Mouse (Mus musculus) embryonic facial prominence, embryonic 13.5 days (tissue): ENCODE data around the gene Cuedc2. TPM values are rescaled to one million over a fixed set of nuclear protein-coding genes. Genes with fewer than 3 reads are reported as not detected.

Experiments
- ATAC-seq: fragments of 200-750 bp; cut with Nextera tagmentation; 2 replicates; pipeline ENCODE4 v1.8.0; 2017; ENCODE audit warnings: low read depth; ENCODE audit not compliant: insufficient number of reproducible peaks, insufficient read depth, low FRiP score, low TSS enrichment
- H3K27ac ChIP-seq: fragments of 300-500 bp; sonication (generic); 2 replicates; pipeline ENCODE4 v1.5.1; 2015; ENCODE audit warnings: moderate library complexity, mild to moderate bottlenecking, inconsistent platforms
- H3K27me3 ChIP-seq: fragments of 300-500 bp; sonication (generic); 2 replicates; pipeline ENCODE4 v1.6.1; 2015; ENCODE audit warnings: mild to moderate bottlenecking, inconsistent platforms
- H3K36me3 ChIP-seq: fragments of 300-500 bp; sonication (generic); 2 replicates; pipeline ENCODE4 v1.6.1; 2015; ENCODE audit warnings: mild to moderate bottlenecking, inconsistent platforms
- H3K4me1 ChIP-seq: fragments of 300-500 bp; sonication (generic); 2 replicates; pipeline ENCODE4 v1.6.1; 2015; ENCODE audit warnings: inconsistent platforms
- H3K4me2 ChIP-seq: fragments of 300-500 bp; sonication (generic); 2 replicates; pipeline ENCODE4 v1.6.1; 2015; ENCODE audit warnings: moderate library complexity, mild to moderate bottlenecking, inconsistent platforms
- H3K4me3 ChIP-seq: fragments of 300-500 bp; sonication (generic); 2 replicates; pipeline ENCODE4 v1.5.1; 2015; ENCODE audit warnings: mild to moderate bottlenecking, inconsistent platforms
- H3K9ac ChIP-seq: fragments of 300-500 bp; sonication (generic); 2 replicates; pipeline ENCODE4 v1.6.1; 2015; ENCODE audit warnings: mild to moderate bottlenecking, inconsistent platforms
- H3K9me3 ChIP-seq: fragments of 300-500 bp; sonication (generic); 2 replicates; pipeline ENCODE4 v1.6.1; 2016; ENCODE audit warnings: inconsistent platforms
- WGBS: fragments of 180-500 bp; shearing (Covaris S2); methylation state at CpG from one replicate; pipeline ENCODE4 v1.1.7; 2015; ENCODE audit warnings: mixed read lengths; 5-methylcytosine and 5-hydroxymethylcytosine counted together
- polyA plus RNA-seq: library from polyadenylated mRNA; unstranded; fragments of >200 nt; fragmentation: Nextera tagmentation; extraction: Ambion mirVana; gene quantifications from 2 replicates; pipeline ENCODE4 v1.2.1, GENCODE M21; 2015

Gene Cuedc2
- polyA plus RNA-seq, 1 experiment from 2014 or later = 177 TPM

DNA sequence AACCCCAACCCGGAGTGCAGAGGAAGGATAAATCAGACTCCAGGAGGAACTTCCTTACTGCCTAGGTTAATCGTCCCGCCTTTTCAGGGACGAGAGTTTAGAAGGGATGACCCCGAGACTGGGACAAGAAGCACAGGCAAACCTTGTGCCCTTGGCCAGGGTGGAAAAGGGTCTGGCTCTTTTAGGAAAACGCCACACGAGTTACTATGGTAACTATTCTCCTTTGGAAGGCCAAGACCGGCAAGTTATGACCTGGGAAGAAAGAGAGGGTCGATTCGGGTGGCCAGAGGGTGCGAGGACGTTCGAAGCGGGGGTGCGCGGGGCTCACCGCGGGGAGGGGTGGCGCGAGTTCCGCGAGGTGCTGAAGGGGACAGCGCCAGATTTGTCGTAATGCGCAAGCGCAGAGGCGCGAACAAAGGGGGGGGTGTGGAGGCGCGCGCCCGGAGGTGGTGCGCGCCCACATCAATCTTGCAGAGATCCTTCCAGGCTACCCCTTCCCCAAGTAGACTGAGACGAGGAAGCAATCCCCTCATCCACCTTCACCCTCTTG, 11.7 kb downstream of the Cuedc2 start, which contains the start of gene Psd:
Psd (minus strand) TSS at position 401 of the 550 bp plus-strand sequence.
- WGBS = under 1% methylated on average over 35 of the region's 35 CpGs
- peaks cover 67% of the 10 kb centered on the region for H3K27me3 ChIP-seq
- peaks cover 34% of the 10 kb centered on the region for H3K4me1 ChIP-seq
- H3K9ac ChIP-seq = peak within 1 kb of the TSS; percentile 78
- peaks cover 18% of the 10 kb centered on the region for H3K36me3 ChIP-seq
- H3K27ac ChIP-seq = peak within 1 kb of the TSS; percentile 86
- H3K4me3 ChIP-seq = peak within 1 kb of the TSS; percentile 73
- ATAC-seq = no peak
- H3K9me3 ChIP-seq = no peaks in the 10 kb centered on the region
- H3K4me2 ChIP-seq = peak within 1 kb of the TSS; percentile 100

DNA sequence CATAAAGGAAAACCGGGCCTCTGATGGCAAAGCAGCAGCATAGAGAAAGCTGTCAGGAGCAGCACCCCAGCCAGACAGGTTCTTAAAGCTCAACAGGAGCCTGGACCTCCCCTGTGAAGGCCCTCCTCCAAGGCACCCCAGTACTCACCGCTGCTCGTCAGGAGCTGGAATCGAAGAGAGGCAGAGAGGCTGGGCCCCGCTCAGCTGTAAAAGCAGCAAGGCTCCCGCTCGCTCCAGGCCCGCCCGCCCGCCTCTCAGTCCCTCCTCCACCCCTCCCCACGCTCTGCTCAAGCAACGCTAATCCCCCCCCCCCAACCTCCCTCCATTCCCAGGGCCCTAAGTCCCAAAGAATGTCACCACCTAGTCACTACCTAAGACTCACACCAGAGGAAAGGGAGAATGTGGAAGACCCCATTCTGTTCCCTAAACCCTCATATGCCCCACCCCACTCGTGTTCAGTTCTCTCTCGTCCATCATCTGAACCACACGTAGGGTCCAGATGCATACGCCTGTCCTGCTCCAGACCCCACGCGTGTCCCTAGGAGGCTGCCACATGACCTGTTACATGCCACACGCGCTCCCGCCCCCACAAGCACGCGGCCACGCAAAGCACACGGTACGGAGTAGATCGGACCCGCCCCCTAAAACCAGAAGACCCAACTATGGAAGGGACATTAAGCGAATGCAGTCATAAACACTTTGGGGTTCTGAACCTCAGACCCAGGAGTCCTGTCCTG, 12.3 kb downstream of the Cuedc2 start:
- H3K27ac ChIP-seq = no peak overlapping the region
- peaks cover 39% of the 10 kb centered on the region for H3K4me1 ChIP-seq
- peaks cover 73% of the 10 kb centered on the region for H3K27me3 ChIP-seq
- H3K36me3 ChIP-seq = peaks cover 12% of the 10 kb centered on the region
- ATAC-seq = no peak
- H3K9me3 ChIP-seq = no peaks in the 10 kb centered on the region
- no peak overlapping the region for H3K9ac ChIP-seq
- WGBS = 4% methylated on average over 29 of the region's 29 CpGs
- no peak overlapping the region for H3K4me3 ChIP-seq
- peak overlapping the region; percentile 100 for H3K4me2 ChIP-seq

DNA sequence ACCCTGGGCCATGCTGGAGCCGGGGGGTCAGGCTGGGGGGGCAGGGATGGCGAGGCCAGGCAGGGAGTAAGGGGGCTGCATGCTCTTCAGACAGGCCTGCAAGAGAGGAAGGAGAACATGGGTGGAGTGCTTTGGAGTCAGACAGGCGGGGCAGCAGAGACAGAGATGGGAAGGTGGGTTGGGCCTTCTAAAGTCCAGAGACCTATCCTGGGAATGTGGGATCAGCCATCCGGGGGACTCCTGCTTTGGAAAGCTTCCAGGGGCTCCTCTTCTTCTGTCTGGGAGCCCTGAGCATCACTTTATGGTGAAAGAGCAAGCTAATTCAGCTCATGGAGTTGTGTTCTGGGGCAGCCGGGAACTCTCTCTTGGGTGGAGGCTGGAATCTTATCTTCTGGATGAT, 13.6 kb downstream of the Cuedc2 start:
- no peak for ATAC-seq
- H3K27me3 ChIP-seq = peaks cover 81% of the 10 kb centered on the region
- no peak overlapping the region for H3K4me3 ChIP-seq
- no peak overlapping the region for H3K4me2 ChIP-seq
- no peaks in the 10 kb centered on the region for H3K9me3 ChIP-seq
- no peak overlapping the region for H3K9ac ChIP-seq
- H3K36me3 ChIP-seq = no peaks in the 10 kb centered on the region
- peaks cover 35% of the 10 kb centered on the region for H3K4me1 ChIP-seq
- no peak overlapping the region for H3K27ac ChIP-seq
- WGBS = 64% methylated on average over 5 of the region's 5 CpGs

DNA sequence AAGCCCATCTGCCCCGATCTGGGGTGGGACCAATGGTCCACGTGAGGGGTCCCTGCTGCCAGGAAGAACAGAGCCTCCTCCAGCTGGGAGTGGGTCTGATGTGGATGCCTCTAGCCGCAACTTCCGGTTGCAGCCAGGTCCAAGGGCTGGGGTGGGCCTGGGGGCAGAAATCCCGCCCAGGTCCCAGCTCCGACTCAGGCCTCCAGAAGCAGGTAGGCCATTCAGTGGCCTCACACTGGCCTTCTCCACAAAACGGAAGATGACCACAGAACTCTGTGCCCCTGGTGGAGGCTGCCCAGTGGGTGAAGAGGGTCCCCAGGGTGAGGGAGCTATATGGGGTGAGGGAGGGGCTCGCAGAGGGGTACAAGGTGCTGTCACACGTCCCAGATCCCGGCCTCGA, 14.1 kb downstream of the Cuedc2 start:
- Histone ChIP-seq H3K4me3 (no peak overlapping the region), H3K9ac (no peak overlapping the region), H3K4me1 (peaks cover 30% of the 10 kb centered on the region), H3K27me3 (peaks cover 84% of the 10 kb centered on the region), H3K4me2 (no peak overlapping the region), H3K9me3 (no peaks in the 10 kb centered on the region), H3K36me3 (no peaks in the 10 kb centered on the region), H3K27ac (no peak overlapping the region)
- ATAC-seq = no peak
- 54% methylated on average over 11 of the region's 11 CpGs for WGBS

DNA sequence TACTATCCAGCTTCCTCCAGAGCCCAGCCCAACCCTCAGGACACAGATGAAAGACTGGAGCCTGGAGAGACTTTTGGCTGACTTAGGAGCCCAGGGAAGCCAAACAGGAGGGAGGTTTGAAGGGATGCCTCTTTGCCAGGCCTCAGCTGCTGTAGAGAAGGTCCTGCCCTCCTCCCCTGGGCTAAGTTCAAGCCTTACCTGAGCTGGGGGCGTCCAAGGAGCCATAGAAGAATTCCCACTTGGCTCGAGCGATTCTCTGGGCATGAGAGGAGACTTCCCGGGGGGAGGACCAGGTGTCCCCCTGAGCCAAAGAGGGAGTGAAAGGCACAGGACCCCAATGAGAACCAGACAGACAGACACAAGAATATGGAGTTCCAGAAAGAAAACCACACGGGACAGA, 14.8 kb downstream of the Cuedc2 start:
- 63% methylated on average over 5 of the region's 5 CpGs for WGBS
- Histone ChIP-seq H3K36me3 (no peaks in the 10 kb centered on the region), H3K4me3 (no peak overlapping the region), H3K9me3 (no peaks in the 10 kb centered on the region), H3K27ac (no peak overlapping the region), H3K4me2 (no peak overlapping the region), H3K27me3 (peaks cover 86% of the 10 kb centered on the region), H3K4me1 (peaks cover 32% of the 10 kb centered on the region), H3K9ac (no peak overlapping the region)
- no peak for ATAC-seq

DNA sequence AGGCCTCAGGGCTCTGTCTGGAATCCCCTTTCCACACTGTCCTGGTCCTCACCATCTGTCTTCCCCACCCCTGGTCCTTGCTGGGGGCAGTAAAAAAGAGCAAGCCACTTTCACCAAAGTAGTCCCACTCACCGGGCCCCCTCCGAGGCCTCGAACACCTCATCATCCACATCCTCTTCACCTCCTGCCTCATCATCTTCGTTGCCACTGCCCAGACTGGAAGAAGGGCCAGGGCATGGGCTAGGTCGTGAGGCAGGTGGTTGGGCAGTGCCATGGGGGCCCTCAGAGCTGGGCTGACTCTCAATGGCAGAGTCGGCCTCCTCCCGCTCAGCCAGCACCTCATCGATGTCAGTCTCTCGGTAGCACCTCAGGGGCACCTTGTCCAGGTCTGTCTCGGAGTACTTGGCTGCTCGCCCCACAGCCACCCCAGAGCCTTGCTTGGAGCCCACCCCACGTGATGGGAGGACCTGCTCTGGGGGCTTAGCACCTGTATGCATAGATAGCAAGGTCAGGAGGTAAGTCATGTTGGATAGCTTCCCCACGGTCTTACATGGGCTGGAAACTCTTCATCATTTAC, 15.4 kb downstream of the Cuedc2 start:
- peaks cover 93% of the 10 kb centered on the region for H3K27me3 ChIP-seq
- no peak overlapping the region for H3K4me3 ChIP-seq
- H3K9ac ChIP-seq = no peak overlapping the region
- no peak overlapping the region for H3K27ac ChIP-seq
- H3K9me3 ChIP-seq = no peaks in the 10 kb centered on the region
- no peaks in the 10 kb centered on the region for H3K36me3 ChIP-seq
- no peak for ATAC-seq
- no peak overlapping the region for H3K4me2 ChIP-seq
- 78% methylated on average over 13 of the region's 13 CpGs for WGBS
- H3K4me1 ChIP-seq = peaks cover 38% of the 10 kb centered on the region

DNA sequence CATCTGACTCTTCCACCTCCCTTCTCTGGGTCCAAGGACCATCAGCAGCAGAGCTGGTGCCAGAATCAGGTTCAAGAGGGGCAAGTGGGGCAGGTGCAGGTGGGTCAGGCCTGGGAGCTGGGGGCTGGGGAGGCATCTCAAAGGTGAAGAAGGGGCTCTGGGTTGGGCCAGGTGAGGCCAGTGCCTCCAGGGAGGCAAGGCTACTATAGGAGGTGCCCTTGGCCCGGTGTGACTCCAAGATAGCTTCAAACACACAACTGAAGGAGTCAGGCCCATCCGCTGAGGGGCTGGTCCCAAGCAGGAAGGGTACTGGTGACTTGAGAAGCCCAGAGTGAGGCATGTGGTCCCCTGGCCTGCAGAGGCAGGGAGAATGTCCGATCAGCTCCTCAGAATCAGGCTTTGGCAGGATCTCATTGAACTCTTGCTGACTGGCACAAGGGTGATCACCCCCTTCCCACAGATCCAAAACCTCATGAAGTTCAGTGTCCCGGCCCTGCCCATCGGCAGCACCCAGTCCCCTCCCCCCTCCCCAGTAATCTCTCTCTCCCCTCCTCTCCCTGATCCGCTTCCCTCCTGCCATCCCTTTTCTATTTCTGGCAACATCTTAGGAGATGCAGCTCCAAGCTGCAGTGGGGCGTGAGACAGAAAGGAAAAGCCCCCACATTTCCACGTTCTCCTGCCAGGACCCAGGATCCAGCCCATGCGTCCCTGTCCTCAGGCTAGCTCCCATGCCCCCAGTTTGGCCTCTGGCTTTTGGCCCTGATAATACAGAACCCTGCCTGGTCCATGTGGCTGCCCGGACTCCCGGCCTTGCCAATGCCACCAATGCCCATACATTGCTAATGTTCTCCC, 16.1 kb downstream of the Cuedc2 start:
- Histone ChIP-seq H3K27ac (0 out of 2 replicates have a peak overlapping the region, but pooled peaks have one; percentile 39), H3K4me1 (peaks cover 38% of the 10 kb centered on the region), H3K36me3 (no peaks in the 10 kb centered on the region), H3K9me3 (no peaks in the 10 kb centered on the region), H3K4me2 (no peak overlapping the region), H3K9ac (no peak overlapping the region), H3K4me3 (no peak overlapping the region), H3K27me3 (peaks cover 99% of the 10 kb centered on the region)
- ATAC-seq = no peak
- 49% methylated on average over 11 of the region's 11 CpGs for WGBS

DNA sequence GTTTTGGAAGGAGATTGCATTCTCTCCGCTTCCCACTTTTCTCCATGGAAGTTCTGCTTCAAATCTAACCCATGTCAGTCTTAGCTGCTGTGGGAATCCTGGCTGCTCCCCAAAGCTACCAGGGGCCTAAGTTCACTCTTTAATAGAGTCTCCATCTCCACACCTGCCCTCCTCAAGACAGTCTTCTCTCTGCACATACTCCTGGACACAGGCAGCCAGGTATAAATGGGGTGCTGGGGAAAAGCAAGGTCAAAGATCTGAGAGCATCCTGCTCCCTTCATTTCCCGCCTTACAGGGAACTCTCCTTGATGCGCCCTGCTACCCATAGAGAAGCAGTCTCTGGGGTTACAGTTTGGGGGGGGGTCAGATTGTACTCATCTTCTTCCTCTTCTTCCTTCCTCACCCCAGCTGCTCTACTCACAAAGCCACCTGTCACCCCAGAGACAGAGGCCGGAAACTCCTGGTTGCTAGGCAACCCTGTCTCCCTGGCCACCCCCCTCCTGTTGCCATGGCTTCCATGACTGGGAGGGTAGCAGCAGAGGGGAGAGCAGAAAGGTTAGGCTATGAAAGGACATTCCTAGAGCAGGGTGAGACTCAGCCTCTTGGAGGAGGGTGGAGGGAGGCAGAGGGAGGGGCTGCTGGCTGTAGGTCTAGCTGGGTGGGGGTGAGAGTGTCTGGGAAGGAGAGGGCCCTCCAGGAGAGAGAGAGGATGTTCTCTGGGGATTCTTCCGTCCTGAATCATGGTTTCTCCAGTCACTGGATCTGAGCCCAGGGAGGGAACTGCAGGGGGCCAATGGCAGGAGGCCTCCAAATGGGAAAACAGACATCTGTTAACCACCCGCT, 17.2 kb downstream of the Cuedc2 start:
- H3K9ac ChIP-seq = no peak overlapping the region
- H3K36me3 ChIP-seq = no peaks in the 10 kb centered on the region
- no peak overlapping the region; the same call in 1 of the 2 replicates for H3K27ac ChIP-seq
- H3K4me3 ChIP-seq = no peak overlapping the region
- peaks cover 99% of the 10 kb centered on the region for H3K27me3 ChIP-seq
- H3K4me2 ChIP-seq = peak overlapping the region; percentile 14; the same call in 1 of the 2 replicates
- H3K9me3 ChIP-seq = no peaks in the 10 kb centered on the region
- ATAC-seq = no peak
- peaks cover 40% of the 10 kb centered on the region for H3K4me1 ChIP-seq
- 26% methylated on average over 6 of the region's 6 CpGs for WGBS

DNA sequence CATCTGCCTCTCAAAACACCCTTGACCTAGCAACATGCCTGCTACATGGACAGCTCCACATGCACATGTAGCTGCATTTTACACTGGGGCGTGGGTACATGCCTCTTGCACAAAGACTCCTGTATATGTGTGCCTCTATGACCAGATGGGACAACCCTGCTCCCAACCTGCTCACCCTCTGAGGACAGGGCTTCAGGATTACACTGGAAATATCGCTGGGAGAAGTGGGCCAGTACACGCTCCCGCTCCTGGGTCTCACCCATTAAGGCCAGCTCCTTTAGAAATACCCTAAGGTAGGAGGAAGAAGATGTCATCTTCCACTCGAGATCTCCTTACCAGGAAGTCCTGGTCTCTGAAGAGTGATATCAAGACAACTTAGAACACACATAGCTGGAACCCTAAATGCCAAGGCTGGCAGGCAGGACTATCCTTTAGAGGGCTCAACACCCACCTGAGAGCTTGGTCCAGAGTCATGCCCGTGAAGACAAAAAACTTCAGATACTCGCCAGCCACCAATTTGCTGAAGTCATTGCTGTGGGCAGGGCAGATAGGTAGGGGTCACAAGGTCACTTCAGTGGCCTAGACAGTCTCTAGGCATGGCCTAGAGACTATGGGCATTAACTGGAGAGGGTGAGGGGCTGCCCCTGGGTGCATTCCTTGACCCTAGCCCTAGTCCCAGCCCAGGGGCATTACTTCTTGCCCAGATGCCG, 18.3 kb downstream of the Cuedc2 start:
- H3K4me1 ChIP-seq = peaks cover 41% of the 10 kb centered on the region
- H3K9ac ChIP-seq = no peak overlapping the region
- no peak overlapping the region for H3K27ac ChIP-seq
- no peak for ATAC-seq
- no peak overlapping the region for H3K4me2 ChIP-seq
- peaks cover 99% of the 10 kb centered on the region for H3K27me3 ChIP-seq
- no peak overlapping the region for H3K4me3 ChIP-seq
- 75% methylated on average over 8 of the region's 8 CpGs for WGBS
- H3K36me3 ChIP-seq = no peaks in the 10 kb centered on the region
- no peaks in the 10 kb centered on the region for H3K9me3 ChIP-seq

DNA sequence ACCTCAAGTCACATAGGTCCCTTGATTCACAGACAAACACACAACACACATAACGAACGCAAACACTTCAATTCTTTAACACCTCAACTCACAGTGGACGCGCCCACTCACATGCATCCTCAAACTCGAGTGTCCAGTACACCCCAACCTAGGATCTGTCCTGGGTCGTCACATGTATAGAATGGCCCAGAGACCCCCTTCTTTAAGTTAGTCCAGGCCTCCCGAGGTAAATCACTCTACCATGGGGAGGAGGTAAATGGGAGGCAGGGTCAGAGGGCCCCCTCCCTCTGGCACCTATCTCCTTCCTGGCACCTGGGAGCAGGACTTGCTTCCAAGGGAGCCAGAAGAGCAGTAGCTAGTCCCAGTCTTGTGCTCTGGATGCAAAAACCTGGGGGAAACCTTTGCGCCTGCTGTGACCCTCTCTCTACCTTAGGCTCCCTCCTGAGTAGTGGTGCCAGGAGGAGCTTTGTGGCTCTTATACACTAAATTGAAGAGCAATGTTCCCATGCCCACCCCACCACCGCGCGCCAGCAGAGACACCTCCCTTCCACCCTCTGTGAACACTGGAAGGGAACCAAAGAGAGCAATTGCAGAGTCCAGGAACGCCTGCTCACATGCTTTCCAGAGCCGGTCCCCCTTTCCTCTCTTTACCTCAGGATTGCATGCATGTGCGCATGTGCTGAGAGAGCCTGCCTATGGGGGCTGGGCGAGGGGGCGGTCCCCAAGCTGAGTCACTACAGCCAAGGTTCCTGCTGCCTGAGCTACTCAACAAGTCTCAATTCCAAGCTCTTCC, 19.7 kb downstream of the Cuedc2 start:
- H3K4me3 ChIP-seq = peak overlapping the region; percentile 24
- H3K36me3 ChIP-seq = no peaks in the 10 kb centered on the region
- no peak overlapping the region; the same call in 1 of the 2 replicates for H3K9ac ChIP-seq
- WGBS = 11% methylated on average over 16 of the region's 16 CpGs
- no peak for ATAC-seq
- peaks cover 46% of the 10 kb centered on the region for H3K4me1 ChIP-seq
- no peak overlapping the region for H3K27ac ChIP-seq
- H3K4me2 ChIP-seq = peak overlapping the region; percentile 79
- no peaks in the 10 kb centered on the region for H3K9me3 ChIP-seq
- H3K27me3 ChIP-seq = peaks cover 100% of the 10 kb centered on the region
